Mouse (Mus musculus) heart, postnatal 36 days (tissue): ENCODE results near the gene Zfp69. TPM values are rescaled to one million over a fixed set of nuclear protein-coding genes. Genes with fewer than 3 reads are reported as not detected.

Experiments used
- DNase-seq, 2 experiments: peaks; one replicate each; pipeline ENCODE4 v3.0.0; 2021 to 2022
- intact Hi-C: fragments of 180-260 bp; cut with DNase I; formaldehyde crosslinking; loops from one replicate; pipeline ENCODE4 v1.15.1; 2025
- total RNA-seq, 2 experiments: library from RNA; stranded (reverse); gene quantifications; 2 replicates each; pipeline ENCODE4 v1.2.3; 2021

Zfp69 gene
- total RNA-seq, 2 experiments from 2014 or later = 1.4 to 1.5 TPM

- intact Hi-C loops = loop anchor here (10.0 kb wide), 1 partner anchor 286 kb away; the partner anchor contains the start of gene Rlf
- no peak for DNase-seq
Observed at GRCm38 (mm10) chr4:120928686-120929085, 22.8 kb downstream of the Zfp69 start.

GRCm38 (mm10) chr4:120925386-120925785 lies 26.1 kb downstream of the Zfp69 start:
- intact Hi-C loops = loop anchor here (1.0 to 10.0 kb wide), 2 partner anchors 26 to 289 kb away; partner anchors contain the start of genes Rlf and Zfp69
- peak in 1 of 2 experiments; percentile 17 for DNase-seq

- peak; percentile 85 to 88 for DNase-seq
- intact Hi-C loops = loop anchor here (1.0 to 10.0 kb wide), 2 partner anchors 27 to 290 kb away; partner anchors contain the start of genes Rlf and Zfp69
Observed at GRCm38 (mm10) chr4:120924554-120925299, 26.8 kb downstream of the Zfp69 start, which contains the start of gene Exo5. Gene Exo5, minus strand, starts transcription at chr4:120925017.

DNA sequence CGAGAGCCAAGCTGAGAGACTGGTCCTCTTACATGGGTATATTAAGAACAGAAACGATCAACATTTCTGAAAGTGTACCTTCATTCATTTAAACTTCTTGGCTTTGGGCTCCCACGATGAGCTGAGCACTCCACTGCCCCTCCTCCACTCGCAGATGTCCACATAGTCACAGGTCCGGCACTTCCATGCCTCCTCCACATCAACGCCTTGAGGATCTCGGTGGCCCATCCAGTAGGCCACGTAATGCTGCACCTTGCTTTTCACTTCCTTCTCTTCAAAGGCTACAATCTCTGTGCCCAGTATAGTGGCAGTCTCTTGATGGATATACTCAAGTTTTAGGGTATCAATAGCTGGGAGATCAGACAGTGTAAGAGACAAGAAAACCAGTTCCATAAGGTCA lies 30.0 kb downstream of the Zfp69 start:
- DNase-seq = no peak
- intact Hi-C loops = loop anchor here (10.0 kb wide), 1 partner anchor 293 kb away; the partner anchor contains the start of gene Rlf

DNA sequence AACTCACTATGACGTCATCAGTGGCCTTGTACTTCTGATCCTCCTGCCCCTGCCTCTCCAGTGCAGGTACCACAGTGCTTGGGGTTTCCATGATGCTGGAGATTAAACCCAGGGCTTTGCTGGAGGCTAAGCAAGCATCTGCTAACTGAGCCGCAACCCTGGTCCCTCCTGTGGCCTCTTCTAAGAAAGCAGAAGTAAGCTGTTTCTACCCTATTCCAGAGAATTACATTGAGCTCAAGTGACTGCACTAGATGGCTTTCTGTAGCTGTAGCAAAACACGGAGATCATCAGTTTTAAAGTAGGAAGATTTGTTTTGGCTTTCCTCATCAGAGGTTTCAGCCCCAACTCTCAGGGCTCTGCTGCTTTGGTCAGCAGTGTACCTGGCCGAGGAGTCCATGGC lies 37.0 kb downstream of the Zfp69 start:
- intact Hi-C loops = no loop called here

DNA sequence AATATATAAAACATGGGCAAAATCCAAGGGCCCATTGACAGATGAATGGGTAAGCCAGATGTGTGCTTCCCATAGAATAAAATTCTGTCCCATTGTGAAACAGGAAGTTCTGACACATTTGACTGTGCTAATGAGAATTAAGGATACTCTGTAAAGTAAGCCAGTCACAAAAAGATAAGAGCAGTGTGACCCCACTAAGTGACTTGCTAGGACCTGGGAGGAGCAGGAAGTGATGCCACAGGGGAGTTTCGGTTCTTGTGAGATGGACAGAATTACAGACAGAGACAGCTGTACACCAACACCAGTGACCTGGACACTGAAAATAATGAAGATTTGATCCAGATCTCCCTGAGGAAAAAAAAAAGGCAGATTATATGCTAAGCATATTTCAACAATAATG lies 37.6 kb downstream of the Zfp69 start:
- intact Hi-C loops = no loop called here
- no peak for DNase-seq

More for the DNA sequence above, 37.0 kb downstream of the Zfp69 start:
- DNase-seq = no peak

- no peak for DNase-seq
- intact Hi-C loops = no loop called here
Observed at GRCm38 (mm10) chr4:120913443-120913842, 38.1 kb downstream of the Zfp69 start.

GRCm38 (mm10) chr4:120912866-120913265 lies 38.6 kb downstream of the Zfp69 start:
- intact Hi-C loops = no loop called here

DNA sequence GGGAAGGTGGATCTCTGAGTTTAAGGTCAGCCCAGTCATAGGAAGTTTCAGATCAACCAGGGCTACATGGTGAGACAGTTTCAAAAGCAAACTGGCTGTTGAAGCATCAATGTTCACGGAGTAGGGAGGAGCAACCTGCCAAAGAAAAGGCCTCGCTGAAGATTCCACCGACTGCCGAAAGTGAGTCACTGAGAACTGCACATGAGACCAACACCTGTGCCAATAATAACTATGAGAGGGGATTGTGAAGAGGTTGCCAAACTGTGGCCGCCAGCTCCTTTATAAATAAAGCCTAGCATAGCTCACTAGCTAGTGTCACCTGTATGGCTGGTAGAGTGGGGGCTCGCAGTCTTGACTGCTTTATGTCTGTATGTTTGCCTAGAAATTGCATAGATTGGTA lies 40.4 kb downstream of the Zfp69 start:
- no peak for DNase-seq

More at GRCm38 (mm10) chr4:120912866-120913265, 38.6 kb downstream of the Zfp69 start:
- no peak for DNase-seq

GRCm38 (mm10) chr4:120909558-120910150 lies 41.8 kb downstream of the Zfp69 start:
- DNase-seq = peak; percentile 34 to 63
- intact Hi-C loops = loop anchor here (2.0 kb wide), 1 partner anchor 59 kb away; no protein-coding TSS in a partner anchor

More for the DNA sequence above, 40.4 kb downstream of the Zfp69 start:
- intact Hi-C loops = no loop called here

DNA sequence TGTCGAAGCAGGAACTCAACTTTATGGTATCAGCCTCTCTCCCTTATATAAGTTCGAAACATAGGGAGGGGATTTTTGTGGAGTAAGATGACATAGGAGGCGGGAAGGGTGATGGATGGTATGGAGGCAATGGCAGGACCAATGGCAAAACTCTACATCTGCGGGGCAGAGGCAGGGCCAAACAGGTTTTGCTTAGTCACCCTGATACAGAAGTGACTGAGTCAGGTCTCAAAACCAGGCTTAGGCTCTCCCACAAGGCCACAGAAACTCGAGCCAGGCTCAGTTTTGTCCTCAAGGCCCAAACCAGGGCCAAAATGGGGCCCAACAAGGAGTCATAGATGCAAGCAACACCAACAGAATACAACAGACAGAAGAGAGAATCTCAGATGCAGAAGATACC lies 45.9 kb downstream of the Zfp69 start:
- intact Hi-C loops = no loop called here
- no peak for DNase-seq

- intact Hi-C loops = no loop called here
- DNase-seq = no peak
Observed at GRCm38 (mm10) chr4:120904533-120904932, 47.0 kb downstream of the Zfp69 start.

DNA sequence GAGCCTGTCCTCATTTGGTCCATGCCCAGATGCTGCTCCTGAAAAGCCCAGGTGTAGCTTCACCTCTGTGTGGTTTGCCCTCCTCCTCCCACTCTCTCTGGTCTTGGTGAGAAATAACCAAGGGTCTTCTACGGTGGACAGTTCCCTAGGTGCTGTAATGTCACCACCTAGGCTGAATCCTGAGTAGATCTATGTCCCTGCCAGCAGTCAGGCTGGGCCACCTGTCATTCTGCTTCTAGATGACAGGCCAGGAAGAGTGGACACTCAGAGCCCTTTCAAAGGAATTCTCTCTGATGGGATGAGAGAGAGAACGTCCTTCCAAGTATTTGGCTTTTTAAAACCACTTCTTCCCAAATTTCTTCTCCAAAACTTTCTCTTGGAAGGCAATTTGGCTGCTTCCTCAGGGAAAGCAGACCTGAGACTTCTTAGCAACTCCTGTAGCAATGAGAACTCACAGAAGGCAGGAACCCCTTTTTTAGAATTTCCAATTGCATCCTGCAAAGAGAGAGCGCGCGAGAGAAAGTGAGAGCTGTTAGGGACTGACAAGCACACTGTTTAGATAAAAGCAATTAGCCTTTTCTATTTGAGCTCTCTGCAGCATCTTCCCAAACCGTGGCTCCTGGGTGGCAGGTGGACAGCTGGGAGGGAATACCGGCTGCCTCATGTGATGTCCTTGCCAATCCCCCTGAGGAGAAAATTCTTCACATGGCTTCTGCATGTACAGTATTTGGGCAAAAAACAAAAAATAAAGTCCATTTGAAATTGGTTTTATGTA lies 55.5 kb downstream of the Zfp69 start:
- DNase-seq = no peak
- intact Hi-C loops = no loop called here

GRCm38 (mm10) chr4:120895226-120895625 lies 56.3 kb downstream of the Zfp69 start:
- no peak for DNase-seq
- intact Hi-C loops = no loop called here

- intact Hi-C loops = no loop called here
- DNase-seq = no peak
Observed at GRCm38 (mm10) chr4:120894584-120894983, 56.9 kb downstream of the Zfp69 start.

- no peak for DNase-seq
- intact Hi-C loops = no loop called here
Observed at GRCm38 (mm10) chr4:120893656-120894401, 57.7 kb downstream of the Zfp69 start.

DNA sequence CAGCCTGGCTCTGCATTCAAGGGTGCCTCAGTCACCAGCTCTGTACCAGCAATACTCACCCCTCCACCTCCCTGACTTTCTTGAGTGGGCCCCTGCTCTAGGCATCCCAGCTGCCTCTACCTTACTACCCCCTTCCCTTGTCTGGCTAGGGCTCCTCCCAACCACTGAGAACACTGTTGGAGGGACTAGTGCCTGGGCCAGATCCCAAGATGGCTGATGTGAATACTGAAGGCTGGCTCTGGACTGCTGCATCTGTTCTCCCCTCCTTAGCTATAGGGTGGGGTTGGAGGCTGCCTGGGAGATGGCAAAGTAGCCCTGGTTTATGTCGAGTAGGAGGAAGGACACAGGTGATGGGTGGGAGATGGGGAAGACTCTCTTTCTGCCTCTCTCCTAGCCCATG lies 59.0 kb downstream of the Zfp69 start:
- DNase-seq = no peak
- intact Hi-C loops = no loop called here

GRCm38 (mm10) chr4:120891960-120892359 lies 59.5 kb downstream of the Zfp69 start:
- intact Hi-C loops = no loop called here
- no peak for DNase-seq

DNA sequence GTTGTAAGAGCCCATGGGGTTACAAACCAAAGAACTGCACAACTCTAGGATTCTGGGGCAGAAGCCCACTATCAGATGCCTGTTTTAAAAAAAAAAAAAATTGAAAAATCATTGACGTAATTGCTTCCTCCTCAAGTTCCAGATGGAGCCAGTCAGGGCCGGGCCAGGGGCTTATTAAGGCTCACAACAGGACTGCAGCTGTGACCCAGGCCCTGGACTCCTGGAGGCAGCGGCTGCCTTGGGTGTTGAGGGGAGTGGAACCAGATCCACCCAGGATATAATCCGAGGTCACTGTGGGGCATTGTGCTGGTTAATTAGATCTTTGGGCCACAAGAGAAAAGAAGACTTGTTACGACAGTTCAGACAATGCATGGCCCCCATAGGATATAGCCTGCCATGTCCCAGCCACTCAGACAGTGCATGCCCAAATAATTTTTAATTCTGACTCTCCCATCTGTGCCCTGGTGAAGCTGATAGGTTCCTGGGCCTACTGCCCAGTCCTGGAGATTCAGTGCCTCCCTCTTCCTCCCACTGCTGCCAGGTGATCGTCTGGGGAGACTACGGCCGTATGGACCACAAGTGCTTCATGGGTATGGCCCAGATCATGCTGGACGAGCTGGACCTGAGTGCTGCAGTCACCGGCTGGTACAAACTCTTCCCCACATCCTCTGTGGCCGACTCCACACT lies 60.6 kb downstream of the Zfp69 start:
- DNase-seq = no peak
- intact Hi-C loops = no loop called here

- intact Hi-C loops = loop anchor here (5.0 kb wide), 2 partner anchors 207 to 297 kb away; no protein-coding TSS in a partner anchor
- no peak for DNase-seq
Observed at GRCm38 (mm10) chr4:120888884-120889283, 62.6 kb downstream of the Zfp69 start.
